8 mouse cellular contexts compared by ENCODE assay signal in the genomic region with DNA sequence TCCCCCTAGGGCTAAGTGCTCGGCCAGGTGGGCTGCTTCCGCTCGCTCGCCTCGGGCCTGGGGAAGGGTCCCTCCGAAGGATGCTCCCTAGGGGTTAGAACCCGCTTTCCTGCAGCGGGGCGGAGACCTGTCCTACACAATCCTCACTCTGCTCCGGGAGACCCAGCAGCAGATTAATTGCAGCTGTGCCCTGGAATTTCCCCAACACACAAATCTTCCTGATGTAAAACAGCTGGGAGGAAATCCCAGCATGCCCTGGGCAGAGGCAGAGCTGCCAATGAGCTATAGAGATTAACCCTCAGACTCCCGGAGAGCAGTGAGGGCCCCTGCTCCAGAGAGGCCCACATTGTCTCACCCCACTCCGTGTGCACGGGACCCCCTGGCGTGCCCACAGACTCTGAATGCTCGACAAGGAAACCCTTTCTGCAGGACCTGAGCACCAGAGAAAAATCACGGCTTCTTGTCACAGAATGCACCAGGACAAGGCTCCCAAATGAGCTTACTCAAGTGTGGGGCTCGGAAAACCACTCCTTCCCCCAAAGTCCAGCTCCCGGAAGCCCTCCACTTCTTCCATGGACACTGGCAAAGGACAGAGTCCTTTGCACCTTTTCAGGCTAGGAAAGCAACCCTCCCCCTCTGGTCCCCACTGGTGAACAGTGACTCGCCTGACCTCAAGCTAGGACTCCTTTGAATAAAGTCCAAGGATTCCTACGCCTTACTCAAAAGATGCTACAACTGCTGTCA. TPM values are rescaled to one million over a fixed set of nuclear protein-coding genes. Genes with fewer than 3 reads are reported as not detected.
A peak's percentile ranks its signal among the peaks of the same experiment; 100 is the strongest.
DNase-seq lines count a peak whose midpoint lies in the region; ATAC-seq and TF ChIP-seq lines count a peak whose summit lies in the region.

No protein-coding gene starts in this region.

- no peaks in the 10 kb centered on the region for H3K36me3 ChIP-seq in hindbrain, embryonic 13.5 days
- no peaks in the 10 kb centered on the region for H3K36me3 ChIP-seq in limb, embryonic 15.5 days
- H3K36me3 ChIP-seq in myocyte (ENCODE audit: control insufficient read depth, insufficient read depth): no peaks in the 10 kb centered on the region

- H3K27me3 ChIP-seq in hindbrain, embryonic 13.5 days: no peaks in the 10 kb centered on the region
- no peaks in the 10 kb centered on the region for H3K27me3 ChIP-seq in limb, embryonic 15.5 days
- H3K27me3 ChIP-seq in myocyte (ENCODE audit: control insufficient read depth, insufficient read depth, insufficient read length): no peaks in the 10 kb centered on the region

- no peak overlapping the region for H3ac ChIP-seq in myocyte (ENCODE audit: control insufficient read depth, insufficient read length)

- intact Hi-C loops in gastrocnemius, adult 2 months (cut with DNase I): no loop called here

- no peak for TF ChIP-seq CTCF in gastrocnemius, adult 2 months (IDR thresholded peaks at IDR 0.05)

- DNase-seq in adrenal gland, postnatal 4 days (ENCODE audit: low spot score in 2 of 2): peak; percentile 26 to 59
- DNase-seq in gastrocnemius, adult 2 months: peak; percentile 70
- DNase-seq in cerebellum, postnatal 25 days: no peak
- DNase-seq in layer of hippocampus, adult 11-12 months (ENCODE audit: low spot score): no peak

- ATAC-seq in CD4-positive, CD25-positive, alpha-beta regulatory T cell, adult 4 months: peak; percentile 37
- peak; percentile 83 for ATAC-seq in hindbrain, embryonic 13.5 days (ENCODE audit: low FRiP score)
- peak; percentile 87 for ATAC-seq in limb, embryonic 15.5 days (ENCODE audit: insufficient number of reproducible peaks, low FRiP score, low TSS enrichment, low read depth)

- no peaks in the 10 kb centered on the region for H3K9me3 ChIP-seq in hindbrain, embryonic 13.5 days
- H3K9me3 ChIP-seq in limb, embryonic 15.5 days: no peaks in the 10 kb centered on the region

- peaks cover 20% of the 10 kb centered on the region for H3K4me1 ChIP-seq in hindbrain, embryonic 13.5 days (replicated peaks)
- peaks cover 69% of the 10 kb centered on the region for H3K4me1 ChIP-seq in limb, embryonic 15.5 days

- peaks cover 15% of the 10 kb centered on the region for H3K79me2 ChIP-seq in myocyte (ENCODE audit: control insufficient read depth, insufficient read depth)

- H3K27ac ChIP-seq in gastrocnemius, adult 2 months: peak overlapping the region; percentile 82
- peak overlapping the region; percentile 82 for H3K27ac ChIP-seq in hindbrain, embryonic 13.5 days
- H3K27ac ChIP-seq in limb, embryonic 15.5 days: peak overlapping the region; percentile 94

- H3K9ac ChIP-seq in hindbrain, embryonic 13.5 days: peak overlapping the region; percentile 62
- no peak overlapping the region for H3K9ac ChIP-seq in limb, embryonic 15.5 days

- no peak for TF ChIP-seq POLR2A in myocyte (IDR thresholded peaks at IDR 0.05; ENCODE audit: insufficient read length, low read depth)

- H3K4me3 ChIP-seq in gastrocnemius, adult 2 months: peak overlapping the region; percentile 72
- H3K4me3 ChIP-seq in hindbrain, embryonic 13.5 days: peak overlapping the region; percentile 36
- H3K4me3 ChIP-seq in limb, embryonic 15.5 days: peak overlapping the region; percentile 39
- no peak overlapping the region for H3K4me3 ChIP-seq in myocyte

- H3K4me2 ChIP-seq in hindbrain, embryonic 13.5 days: peak overlapping the region; percentile 53
- H3K4me2 ChIP-seq in limb, embryonic 15.5 days: peak overlapping the region; percentile 62
- peak overlapping the region; percentile 75 for H3K4me2 ChIP-seq in myocyte (ENCODE audit: low read depth)

- 42% methylated on average over 20 of the region's 20 CpGs for WGBS in hindbrain, embryonic 13.5 days
- 3% methylated on average over 20 of the region's 20 CpGs for WGBS in limb, embryonic 15.5 days

TF ChIP-seq in myocyte, 11 proteins besides CTCF, POLR2A, EP300 and RAD21:
- peak; percentile 4 for TF ChIP-seq TCF12 (IDR thresholded peaks at IDR 0.05; ENCODE audit: insufficient read depth, poor library complexity, severe bottlenecking)
- peak in 1 of 3 experiments; percentile 23 for TF ChIP-seq MYOG (IDR thresholded peaks at IDR 0.05; ENCODE audit: control insufficient read depth in 1 of 3, insufficient read depth in 1 of 3, insufficient read length in 2 of 3, low read depth in 2 of 3)
- no peak for TF ChIP-seq E2F4 (IDR thresholded peaks at IDR 0.05; ENCODE audit: insufficient read depth)
- TF ChIP-seq TCF3 (IDR thresholded peaks at IDR 0.05; ENCODE audit: insufficient read length, low read depth): no peak
- no peak for TF ChIP-seq REST (IDR thresholded peaks at IDR 0.05; ENCODE audit: insufficient read depth, insufficient read length)
- TF ChIP-seq USF1 (IDR thresholded peaks at IDR 0.05; ENCODE audit: low read depth): no peak
- peak in 2 of 3 experiments; percentile 70 to 78 for TF ChIP-seq MYOD1 (IDR thresholded peaks at IDR 0.05; ENCODE audit: control insufficient read depth in 1 of 3, insufficient read length in 2 of 3, low read depth in 2 of 3)
- no peak for TF ChIP-seq SRF (IDR thresholded peaks at IDR 0.05; ENCODE audit: control insufficient read depth, insufficient read length, low read depth)
- no peak for TF ChIP-seq MAX (IDR thresholded peaks at IDR 0.05; ENCODE audit: low read depth)
- no peak for TF ChIP-seq CEBPB (IDR thresholded peaks at IDR 0.05; ENCODE audit: insufficient read depth, poor library complexity, severe bottlenecking)
- TF ChIP-seq POLR2AphosphoS2 (IDR thresholded peaks at IDR 0.05; ENCODE audit: insufficient read length, low read depth): no peak

RNA-seq across cellular contexts. Expression of a gene that starts 38.7 kb away (rescaled TPM):
- 100 to 1,000 TPM; 114 to 143 TPM for polyA plus RNA-seq in CD4-positive, CD25-positive, alpha-beta regulatory T cell, adult 4 months (2017; shearing (Covaris generic))
- total RNA-seq in adrenal gland, postnatal 4 days (2021): 10 to 100 TPM; 94.9 to 96.7 TPM
- total RNA-seq in gastrocnemius, adult 2 months (2021): 10 to 100 TPM; 23.2 to 29.0 TPM
- 37.1 and 38.1 TPM in 2 replicates for polyA plus RNA-seq in hindbrain, embryonic 13.5 days (2015; fragmentation: Nextera tagmentation; extraction: Ambion mirVana)
- polyA plus RNA-seq in limb, embryonic 15.5 days (2015; fragmentation: Nextera tagmentation; extraction: Ambion mirVana): 25.6 and 25.8 TPM in 2 replicates
- polyA plus RNA-seq in myocyte (2012; fragmentation: generic; extraction: Trizol): 16.3 TPM

RNA-seq across cellular contexts. Expression of a gene that starts 57.2 kb away (rescaled TPM):
- 1 to 10 TPM; 5.3 to 5.7 TPM for polyA plus RNA-seq in CD4-positive, CD25-positive, alpha-beta regulatory T cell, adult 4 months (2017; shearing (Covaris generic))
- total RNA-seq in adrenal gland, postnatal 4 days (2021): 100 to 1,000 TPM; 159 to 166 TPM
- total RNA-seq in gastrocnemius, adult 2 months (2021): 10 to 100 TPM; 56.1 to 98.6 TPM
- 4.8 and 5.9 TPM in 2 replicates for polyA plus RNA-seq in hindbrain, embryonic 13.5 days (2015; fragmentation: Nextera tagmentation; extraction: Ambion mirVana)
- polyA plus RNA-seq in limb, embryonic 15.5 days (2015; fragmentation: Nextera tagmentation; extraction: Ambion mirVana): 16.3 and 17.3 TPM in 2 replicates
- 14.9 TPM for polyA plus RNA-seq in myocyte (2012; fragmentation: generic; extraction: Trizol)

RNA-seq across cellular contexts. Expression of a gene that starts 57.3 kb away (rescaled TPM):
- 10 to 100 TPM; 22.9 to 32.2 TPM for polyA plus RNA-seq in CD4-positive, CD25-positive, alpha-beta regulatory T cell, adult 4 months (2017; shearing (Covaris generic))
- 10 to 100 TPM; 14.2 to 16.8 TPM for total RNA-seq in adrenal gland, postnatal 4 days (2021)
- 1 to 10 TPM; 7.7 to 9.8 TPM for total RNA-seq in gastrocnemius, adult 2 months (2021)
- 15.3 and 15.5 TPM in 2 replicates for polyA plus RNA-seq in hindbrain, embryonic 13.5 days (2015; fragmentation: Nextera tagmentation; extraction: Ambion mirVana)
- polyA plus RNA-seq in limb, embryonic 15.5 days (2015; fragmentation: Nextera tagmentation; extraction: Ambion mirVana): 18.2 and 18.8 TPM in 2 replicates
- 6.4 TPM for polyA plus RNA-seq in myocyte (2012; fragmentation: generic; extraction: Trizol)

Comparison
In these comparisons a context has a peak if more than half of its experiments do, and no peak if none do; other contexts are left out.
1. ATAC-seq: peak in every context shown above with its lines; median percentile 87 in limb, embryonic 15.5 days; 83 in hindbrain, embryonic 13.5 days; 37 in CD4-positive, CD25-positive, alpha-beta regulatory T cell, adult 4 months.
2. DNase-seq: peak in adrenal gland, postnatal 4 days (2 of 2) and gastrocnemius, adult 2 months (single experiment); none in cerebellum, postnatal 25 days (0 of 2) and layer of hippocampus, adult 11-12 months (single experiment).
3. Peak in every context shown above with its lines, with median percentiles within 50 percentile points of each other: H3K27ac ChIP-seq and H3K4me2 ChIP-seq.